Mouse (Mus musculus): Measurements from ENCODE around the gene Efna4.

DNA sequence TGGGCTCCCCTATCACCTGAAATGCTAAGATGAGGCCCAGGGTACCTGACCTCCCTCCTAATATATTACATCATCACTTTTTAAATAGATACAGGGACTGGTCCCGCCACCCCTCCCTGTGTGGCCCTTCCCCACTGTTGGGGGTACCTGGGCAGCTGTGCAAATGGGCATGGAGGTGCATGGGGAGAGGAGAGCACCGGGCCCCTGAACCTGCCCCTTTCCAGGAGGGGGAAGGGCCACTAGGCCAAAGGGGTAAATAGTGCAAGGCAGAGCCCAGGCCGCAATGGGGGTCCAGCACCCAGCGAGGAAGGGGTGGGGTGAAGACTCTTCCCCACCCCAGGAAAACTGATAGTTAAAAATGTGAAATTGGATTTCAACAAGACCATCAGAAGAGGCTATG lies 40.0 kb upstream of the Efna4 start:
- no peak for TF ChIP-seq POLR2A (IDR thresholded peaks at IDR 0.05; ENCODE audit: insufficient read depth, low read depth, low read length)
- no peak for TF ChIP-seq CTCF (IDR thresholded peaks at IDR 0.05)
